Comparison of ENCODE assay signal across 9 mouse cellular contexts in genomic region chr7:99432248-99432647, GRCm38 (mm10). TPM values are rescaled to one million over a fixed set of nuclear protein-coding genes. Genes with fewer than 3 reads are reported as not detected.
DNase-seq lines count a peak whose midpoint lies in the region; ATAC-seq and TF ChIP-seq lines count a peak whose summit lies in the region.
"Had no signal": no experiment of that assay in that cellular context is flagged by ENCODE, and none has a peak within 500 bp of the region (broad histone marks: within the 10 kb centered on the region; RNA-seq: fewer than 3 reads in every experiment).

No protein-coding gene starts in this region.

- H3K27me3 ChIP-seq in hindbrain, embryonic 15.5 days: no peaks in the 10 kb centered on the region
- H3K27me3 ChIP-seq in midbrain, embryonic 14.5 days (ENCODE audit: control insufficient read depth, insufficient read depth, low read length): no peaks in the 10 kb centered on the region
- H3K27me3 ChIP-seq in intestine, postnatal 0 days (replicated peaks; ENCODE audit: control insufficient read depth, insufficient read depth, low read length): no peaks in the 10 kb centered on the region

- peaks cover 34% of the 10 kb centered on the region for H3K4me1 ChIP-seq in hindbrain, embryonic 15.5 days (replicated peaks)
- H3K4me1 ChIP-seq in midbrain, embryonic 14.5 days (ENCODE audit: control insufficient read depth, insufficient read depth, low read length): peaks cover 26% of the 10 kb centered on the region
- no peaks in the 10 kb centered on the region for H3K4me1 ChIP-seq in intestine, postnatal 0 days (replicated peaks; ENCODE audit: control insufficient read depth, insufficient read depth, low read length)

- no peaks in the 10 kb centered on the region for H3K9me3 ChIP-seq in hindbrain, embryonic 15.5 days
- H3K9me3 ChIP-seq in midbrain, embryonic 14.5 days (ENCODE audit: control insufficient read depth, low read length): no peaks in the 10 kb centered on the region
- no peaks in the 10 kb centered on the region for H3K9me3 ChIP-seq in intestine, postnatal 0 days (ENCODE audit: control insufficient read depth)

- 0 out of 2 replicates have a peak overlapping the region, but pooled peaks have one; percentile 4 for H3K9ac ChIP-seq in hindbrain, embryonic 15.5 days
- H3K9ac ChIP-seq in midbrain, embryonic 14.5 days (replicated peaks; ENCODE audit: low read length): no peak overlapping the region
- H3K9ac ChIP-seq in intestine, postnatal 0 days (ENCODE audit: low read depth, low read length): no peak overlapping the region

- H3K4me2 ChIP-seq in hindbrain, embryonic 15.5 days: no peak overlapping the region
- no peak overlapping the region for H3K4me2 ChIP-seq in midbrain, embryonic 14.5 days (ENCODE audit: low read length)
- no peak overlapping the region for H3K4me2 ChIP-seq in intestine, postnatal 0 days (replicated peaks; ENCODE audit: low read depth)

- no peak for TF ChIP-seq CTCF in intestine, postnatal 0 days (IDR thresholded peaks at IDR 0.05; ENCODE audit: low read depth)

- H3K36me3 ChIP-seq in hindbrain, embryonic 15.5 days: no peaks in the 10 kb centered on the region
- H3K36me3 ChIP-seq in midbrain, embryonic 14.5 days (ENCODE audit: control insufficient read depth, insufficient read depth, low read length): peaks cover 2% of the 10 kb centered on the region; the same call in 1 of the 2 replicates
- H3K36me3 ChIP-seq in intestine, postnatal 0 days (ENCODE audit: control insufficient read depth, insufficient read depth): peaks cover 3% of the 10 kb centered on the region; the same call in 1 of the 2 replicates

- peak overlapping the region; percentile 61 for H3K27ac ChIP-seq in hindbrain, embryonic 15.5 days (replicated peaks)
- H3K27ac ChIP-seq in midbrain, embryonic 14.5 days (replicated peaks; ENCODE audit: low read depth, low read length): peak overlapping the region; percentile 69
- H3K27ac ChIP-seq in intestine, postnatal 0 days (ENCODE audit: low read depth, low read length): no peak overlapping the region
- H3K27ac ChIP-seq: macrophage had no signal

- WGBS in hindbrain, embryonic 15.5 days: 49% methylated on average over 14 of the region's 14 CpGs
- 38% methylated on average over 14 of the region's 14 CpGs for WGBS in midbrain, embryonic 14.5 days
- 77% methylated on average over 14 of the region's 14 CpGs for WGBS in intestine, postnatal 0 days

- no peak; the same call in 1 of the 2 replicates for ATAC-seq in hindbrain, embryonic 15.5 days (ENCODE audit: low FRiP score, low read depth)
- no peak for ATAC-seq in midbrain, embryonic 14.5 days (ENCODE audit: low FRiP score, low TSS enrichment)
- ATAC-seq in intestine, postnatal 0 days: no peak

- DNase-seq in cerebellum, postnatal 10 days: peak; percentile 55 to 56
- no peak for DNase-seq in cerebellum, postnatal 14 days
- peak; percentile 53 for DNase-seq in fibroblast of lung, adult 2 months (ENCODE audit: low read depth)
- DNase-seq in midbrain, embryonic 14.5 days: peak; percentile 54
- no peak for DNase-seq in thymus, adult 18-20 months
- DNase-seq in gastrocnemius, postnatal 25 days: no peak

- H3K4me3 ChIP-seq in hindbrain, embryonic 15.5 days: no peak overlapping the region
- H3K4me3 ChIP-seq in midbrain, embryonic 14.5 days (replicated peaks; ENCODE audit: low read depth, low read length): no peak overlapping the region
- H3K4me3 ChIP-seq in intestine, postnatal 0 days (ENCODE audit: low read depth, low read length): no peak overlapping the region

RNA-seq across cellular contexts. Expression of gene Klhl35, which starts 33.6 kb away (rescaled TPM):
- polyA plus RNA-seq in hindbrain, embryonic 15.5 days (2015; fragmentation: Nextera tagmentation; extraction: Ambion mirVana): 5.0 and 7.3 TPM in 2 replicates
- 10.7 and 11.6 TPM in 2 replicates for polyA plus RNA-seq in midbrain, embryonic 14.5 days (2014; fragmentation: Nextera tagmentation; extraction: Ambion mirVana)
- 0.76 and 1.1 TPM in 2 replicates for polyA plus RNA-seq in intestine, postnatal 0 days (2015; fragmentation: Nextera tagmentation; extraction: Ambion mirVana)
- total RNA-seq in gastrocnemius, postnatal 25 days (2021): not detected
- polyA plus RNA-seq: macrophage had no signal

RNA-seq across cellular contexts. Expression of gene Gdpd5, which starts 51.0 kb away (rescaled TPM):
- 43.8 and 49.3 TPM in 2 replicates for polyA plus RNA-seq in hindbrain, embryonic 15.5 days (2015; fragmentation: Nextera tagmentation; extraction: Ambion mirVana)
- polyA plus RNA-seq in midbrain, embryonic 14.5 days (2014; fragmentation: Nextera tagmentation; extraction: Ambion mirVana): 38.9 and 40.0 TPM in 2 replicates
- polyA plus RNA-seq in intestine, postnatal 0 days (2015; fragmentation: Nextera tagmentation; extraction: Ambion mirVana): 15.7 and 16.9 TPM in 2 replicates
- total RNA-seq in gastrocnemius, postnatal 25 days (2021): 1 to 10 TPM; 2.6 to 3.0 TPM

RNA-seq across cellular contexts. Expression of gene Rps3, which starts 51.3 kb away (rescaled TPM):
- 401 and 427 TPM in 2 replicates for polyA plus RNA-seq in hindbrain, embryonic 15.5 days (2015; fragmentation: Nextera tagmentation; extraction: Ambion mirVana)
- polyA plus RNA-seq in midbrain, embryonic 14.5 days (2014; fragmentation: Nextera tagmentation; extraction: Ambion mirVana): 488 and 521 TPM in 2 replicates
- 531 and 541 TPM in 2 replicates for polyA plus RNA-seq in intestine, postnatal 0 days (2015; fragmentation: Nextera tagmentation; extraction: Ambion mirVana)
- total RNA-seq in gastrocnemius, postnatal 25 days (2021): 100 to 1,000 TPM; 239 to 240 TPM

Comparison
In these comparisons a context has a peak if more than half of its experiments do, and no peak if none do; other contexts are left out.
1. DNase-seq: peak in cerebellum, postnatal 10 days (2 of 2), fibroblast of lung, adult 2 months (single experiment) and midbrain, embryonic 14.5 days (single experiment); none in cerebellum, postnatal 14 days (0 of 2), thymus, adult 18-20 months (0 of 2) and gastrocnemius, postnatal 25 days (single experiment).